Mouse (Mus musculus) limb, embryonic 14.5 days (tissue): ENCODE data around the gene Hsd17b13. TPM values are rescaled to one million over a fixed set of nuclear protein-coding genes. Genes with fewer than 3 reads are reported as not detected.
A peak's percentile ranks its signal among the peaks of the same experiment; 100 is the strongest.

Experiments used
- ATAC-seq: fragments of 200-750 bp; cut with Nextera tagmentation; 2 replicates; pipeline ENCODE4 v1.8.0; 2017; ENCODE audit warnings: low read depth, moderate number of reproducible peaks, moderate TSS enrichment; ENCODE audit not compliant: low FRiP score
- DNase-seq: peaks from one replicate; pipeline ENCODE4 v3.0.0-alpha.2; 2015; ENCODE audit warnings: low spot score
- H3K27ac ChIP-seq: fragments of 300-500 bp; sonication (generic); replicated peaks from 2 replicates; pipeline ENCODE4 v1.5.1; 2014; ENCODE audit warnings: low read depth, mild to moderate bottlenecking, low read length, moderate library complexity, mixed read lengths
- H3K27me3 ChIP-seq: fragments of 300-500 bp; sonication (generic); 2 replicates; pipeline ENCODE4 v1.6.1; 2014; ENCODE audit warnings: low read length, mixed read lengths; ENCODE audit not compliant: control insufficient read depth, insufficient read depth
- H3K36me3 ChIP-seq: fragments of 300-500 bp; sonication (generic); 2 replicates; pipeline ENCODE4 v1.6.1; 2014; ENCODE audit warnings: mild to moderate bottlenecking, low read length, moderate library complexity, mixed read lengths; ENCODE audit not compliant: control insufficient read depth, insufficient read depth
- H3K4me1 ChIP-seq: fragments of 300-500 bp; sonication (generic); 2 replicates; pipeline ENCODE4 v1.6.1; 2014; ENCODE audit warnings: antibody characterized with exemption, low read length, mixed read lengths; ENCODE audit not compliant: control insufficient read depth, insufficient read depth
- H3K4me2 ChIP-seq: fragments of 300-500 bp; sonication (generic); replicated peaks from 2 replicates; pipeline ENCODE4 v1.6.1; 2014; ENCODE audit warnings: low read depth, mild to moderate bottlenecking, low read length, moderate library complexity; ENCODE audit not compliant: severe bottlenecking
- H3K4me3 ChIP-seq: fragments of 300-500 bp; sonication (generic); replicated peaks from 2 replicates; pipeline ENCODE4 v1.5.1; 2014; ENCODE audit warnings: low read length
- H3K9ac ChIP-seq: fragments of 300-500 bp; sonication (generic); 2 replicates; pipeline ENCODE4 v1.6.1; 2014; ENCODE audit warnings: mild to moderate bottlenecking, low read depth, low read length, moderate library complexity; ENCODE audit not compliant: severe bottlenecking
- H3K9me3 ChIP-seq: fragments of 300-500 bp; sonication (generic); 2 replicates; pipeline ENCODE4 v1.6.1; 2016; ENCODE audit warnings: low read length; ENCODE audit not compliant: control insufficient read depth
- POLR2A ChIP-seq: fragments of 200-500 bp; IDR thresholded peaks from 2 replicates; pipeline ENCODE4 v1.8.0; 2012; ENCODE audit warnings: inconsistent platforms, mild to moderate bottlenecking, moderate library complexity, borderline replicate concordance; ENCODE audit not compliant: insufficient read depth, insufficient read length; ENCODE audit errors: extremely low read depth
- WGBS: fragments of 180-500 bp; shearing (Covaris S2); extraction: QIAGEN DNeasy Blood & Tissue Kit; methylation state at CpG from one replicate; pipeline ENCODE4 v1.1.7; 2014; 5-methylcytosine and 5-hydroxymethylcytosine counted together
- polyA plus RNA-seq, 2 experiments: library from polyadenylated mRNA; depleted of rRNA in 1 of 2; stranded (reverse) in 1 of 2; unstranded in 1 of 2; fragments of >200 nt; fragmentation: Nextera tagmentation in 1 of 2; extraction: Ambion mirVana in 1 of 2; gene quantifications; 2 replicates each; pipeline versions ENCODE4 v1.2.1 to v1.2.3; 2012 to 2014

The Hsd17b13 gene
- polyA plus RNA-seq, 2 experiments: 0.04 to 0.17 TPM

DNA sequence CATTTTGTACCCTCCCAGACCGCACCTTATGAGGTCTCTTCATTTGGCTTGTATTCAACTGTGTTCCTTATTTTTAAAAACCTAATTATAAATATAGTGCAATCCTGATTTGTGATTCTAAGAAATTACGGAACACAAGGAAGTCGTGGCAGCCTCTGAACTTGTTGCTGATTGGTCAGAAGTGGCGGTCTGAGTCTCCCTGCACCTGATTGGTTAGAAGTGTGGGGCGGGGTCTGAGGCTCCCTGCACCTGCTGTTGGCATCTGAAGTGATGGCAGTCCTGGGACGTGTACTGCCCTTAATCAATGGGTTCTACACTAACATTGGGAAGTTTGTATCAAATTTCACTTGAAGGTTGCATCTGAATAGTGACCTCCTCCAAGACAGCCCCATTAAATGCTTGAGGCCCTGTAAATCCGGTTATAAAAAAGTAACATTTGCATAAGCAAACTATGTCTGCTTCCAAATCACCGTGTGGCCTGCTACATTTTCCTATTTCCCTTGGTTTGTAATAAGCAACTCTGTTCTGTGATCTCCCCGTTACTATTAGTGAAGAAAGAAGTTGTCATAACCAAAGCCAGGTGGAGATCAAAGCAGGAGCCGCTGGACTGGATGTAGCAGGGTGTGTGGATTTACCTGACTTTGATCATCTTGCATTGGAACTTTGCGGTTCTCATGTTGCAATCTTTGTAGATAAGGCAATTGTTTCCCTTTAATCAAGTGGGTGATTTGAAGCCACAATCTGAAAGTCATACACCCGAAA, 60.4 kb downstream of the Hsd17b13 start:
- H3K4me2 ChIP-seq: no peak overlapping the region
- no peaks in the 10 kb centered on the region for H3K4me1 ChIP-seq
- H3K36me3 ChIP-seq: no peaks in the 10 kb centered on the region
- no peak overlapping the region for H3K4me3 ChIP-seq
- H3K27ac ChIP-seq: no peak overlapping the region
- TF ChIP-seq POLR2A: no peak
- no peak overlapping the region for H3K9ac ChIP-seq
- H3K9me3 ChIP-seq: no peaks in the 10 kb centered on the region
- ATAC-seq: no peak
- 41% methylated on average over 12 of the region's 12 CpGs for WGBS
- no peak for DNase-seq
- H3K27me3 ChIP-seq: no peaks in the 10 kb centered on the region

DNA sequence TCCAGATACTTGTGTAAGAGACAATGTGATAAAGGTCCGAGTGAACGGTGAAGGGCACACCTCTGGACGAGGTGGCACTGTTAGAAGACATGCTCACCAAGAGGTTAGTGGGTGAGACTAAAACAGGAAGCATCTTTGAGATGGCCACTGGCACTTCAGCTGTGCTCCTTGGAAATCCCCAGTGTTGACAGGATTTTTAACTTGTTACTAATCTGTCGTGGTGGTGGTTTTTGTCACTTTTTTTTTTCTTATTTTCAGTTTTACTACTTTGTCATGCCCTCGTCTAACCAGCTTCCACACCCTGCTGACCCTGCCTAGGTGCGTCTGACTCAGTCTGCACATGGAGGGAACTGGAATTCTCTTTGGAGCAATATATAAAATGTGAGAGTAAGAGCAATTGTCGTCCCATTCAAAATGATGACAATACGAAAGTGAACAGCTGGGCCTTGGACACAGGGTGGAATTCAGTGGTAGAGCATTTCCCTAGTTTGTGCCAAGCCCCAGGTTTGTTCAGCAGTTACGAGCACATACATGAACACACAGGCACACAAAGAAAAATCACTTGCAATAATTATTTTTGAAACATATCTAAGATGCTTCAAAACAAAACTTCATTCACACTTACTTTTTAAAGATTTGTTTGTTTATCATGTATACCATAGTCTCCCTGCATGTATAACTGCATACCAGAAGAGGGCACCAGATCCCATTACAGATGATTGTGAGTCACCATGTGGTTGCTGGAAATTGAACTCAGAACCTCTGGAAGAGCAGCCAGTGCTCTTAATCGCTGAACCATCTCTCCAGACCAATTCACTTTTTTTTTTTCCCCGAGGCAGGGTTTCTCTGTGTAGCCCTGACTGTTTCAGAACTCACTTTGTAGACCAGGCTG, 62.6 kb downstream of the Hsd17b13 start:
- 69% methylated on average over 11 of the region's 11 CpGs for WGBS
- no peaks in the 10 kb centered on the region for H3K36me3 ChIP-seq
- no peak for DNase-seq

DNA sequence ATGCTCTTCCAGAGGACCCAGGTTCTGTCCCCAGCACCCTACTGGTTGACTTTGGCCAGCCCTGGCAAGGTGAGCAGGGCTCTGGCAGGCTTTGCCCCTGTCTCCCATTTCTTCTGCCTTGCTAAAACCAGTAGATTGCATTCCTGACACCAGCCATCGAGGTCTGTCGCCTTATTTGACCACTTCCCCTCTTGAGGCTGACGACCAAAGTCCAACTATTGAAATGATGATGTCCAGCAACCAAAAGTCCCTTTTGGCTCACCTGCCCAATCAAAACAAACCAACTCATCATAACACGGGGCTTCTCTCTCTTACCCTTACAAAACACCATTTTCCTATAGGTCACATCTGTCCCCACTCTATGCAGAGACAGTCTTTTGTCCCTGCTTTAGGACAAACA, 64.1 kb downstream of the Hsd17b13 start:
- TF ChIP-seq POLR2A: no peak
- H3K36me3 ChIP-seq: no peaks in the 10 kb centered on the region
- H3K9ac ChIP-seq: no peak overlapping the region
- H3K27me3 ChIP-seq: no peaks in the 10 kb centered on the region
- H3K4me3 ChIP-seq: no peak overlapping the region
- WGBS: 68% methylated on average over 4 of the region's 4 CpGs
- no peak overlapping the region for H3K27ac ChIP-seq
- H3K4me2 ChIP-seq: no peak overlapping the region
- no peak for DNase-seq
- no peak for ATAC-seq
- no peaks in the 10 kb centered on the region for H3K4me1 ChIP-seq
- H3K9me3 ChIP-seq: no peaks in the 10 kb centered on the region

More for the DNA sequence above, 62.6 kb downstream of the Hsd17b13 start:
- H3K27me3 ChIP-seq: no peaks in the 10 kb centered on the region
- ATAC-seq: no peak
- H3K4me1 ChIP-seq: no peaks in the 10 kb centered on the region
- no peak for TF ChIP-seq POLR2A
- H3K9me3 ChIP-seq: no peaks in the 10 kb centered on the region
- no peak overlapping the region for H3K9ac ChIP-seq
- H3K4me3 ChIP-seq: no peak overlapping the region
- H3K27ac ChIP-seq: no peak overlapping the region
- no peak overlapping the region for H3K4me2 ChIP-seq

DNA sequence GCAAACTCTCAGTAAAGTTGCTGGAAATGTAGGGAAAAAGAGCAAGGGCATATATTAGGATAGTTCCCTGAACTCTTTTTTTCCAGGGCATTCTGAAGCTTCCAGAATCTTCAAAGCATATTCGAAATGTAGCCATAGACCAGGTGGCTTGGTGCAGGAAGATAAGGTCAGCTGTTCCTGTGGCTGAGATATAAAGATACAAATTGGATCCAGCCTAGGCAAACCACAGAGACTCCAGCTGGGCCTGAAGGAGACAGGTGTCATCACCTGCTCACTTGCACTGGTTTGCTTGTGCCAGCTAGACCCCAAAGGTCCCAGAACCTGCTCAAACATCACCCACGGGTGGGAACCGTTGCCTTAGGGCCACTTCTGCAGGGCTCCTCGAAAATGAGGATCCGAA, 65.7 kb downstream of the Hsd17b13 start:
- DNase-seq: no peak
- Histone ChIP-seq H3K27me3 (no peaks in the 10 kb centered on the region), H3K27ac (no peak overlapping the region), H3K9ac (no peak overlapping the region), H3K4me2 (no peak overlapping the region; the same call in 1 of the 2 replicates), H3K36me3 (no peaks in the 10 kb centered on the region), H3K4me3 (no peak overlapping the region), H3K9me3 (no peaks in the 10 kb centered on the region), H3K4me1 (no peaks in the 10 kb centered on the region)
- WGBS: 81% methylated on average over 5 of the region's 5 CpGs
- TF ChIP-seq POLR2A: no peak
- no peak for ATAC-seq

DNA sequence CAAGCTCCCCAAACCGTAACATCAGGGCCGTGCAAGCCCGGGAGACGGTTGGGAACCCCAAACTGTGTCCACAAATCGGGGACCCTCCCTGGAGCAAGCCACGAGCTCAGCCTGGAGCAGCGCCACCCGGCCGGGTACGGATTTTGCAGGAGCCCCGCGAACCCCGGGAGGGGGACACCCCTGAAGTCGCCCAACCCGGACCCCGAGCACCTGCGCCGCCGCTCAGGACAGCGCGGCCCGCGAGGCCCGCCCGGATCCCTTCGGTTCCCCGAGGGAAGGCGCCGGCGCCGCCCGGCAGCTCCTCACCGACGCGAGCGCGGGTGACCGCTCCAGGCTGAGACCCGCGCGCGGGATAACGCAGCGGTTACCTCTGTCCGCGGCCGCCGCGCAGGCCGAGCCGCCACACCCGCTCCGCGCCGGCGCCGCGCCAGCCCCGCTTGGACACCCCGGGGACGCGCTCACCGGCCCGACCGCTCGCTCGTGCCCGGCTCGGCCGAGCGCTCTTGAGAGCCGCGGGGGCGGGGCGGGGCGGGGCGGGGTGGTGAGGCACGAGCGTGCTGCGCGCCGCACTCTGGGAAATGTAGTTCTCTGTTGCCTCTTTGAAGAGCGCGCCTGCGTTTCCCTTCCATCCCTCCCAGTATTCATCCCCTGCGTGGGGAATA, 66.3 kb downstream of the Hsd17b13 start, which contains the start of gene Klhl8:
Gene Klhl8 (minus strand): TSS at position 512 of the 662 bp plus-strand sequence.
- ATAC-seq: peak; percentile 96
- no peak within 1 kb of the TSS for H3K27ac ChIP-seq
- 1% methylated on average over 37 of the region's 86 CpGs for WGBS

More for the DNA sequence above, 66.3 kb downstream of the Hsd17b13 start, which contains the start of gene Klhl8:
- Histone ChIP-seq H3K4me2 (peak within 1 kb of the TSS; percentile 73), H3K9me3 (no peaks in the 10 kb centered on the region), H3K27me3 (no peaks in the 10 kb centered on the region), H3K9ac (peak within 1 kb of the TSS; percentile 85), H3K4me1 (no peaks in the 10 kb centered on the region), H3K4me3 (peak within 1 kb of the TSS; percentile 68), H3K36me3 (no peaks in the 10 kb centered on the region)
- peak; percentile 87 for DNase-seq
- TF ChIP-seq POLR2A: no peak
